Mouse (Mus musculus) cerebellum, postnatal 10 days (tissue): ENCODE measurements around the gene Gm28635.

Experiments used
- DNase-seq, 2 experiments: peaks; one replicate each; pipeline ENCODE4 v3.0.0; 2021; ENCODE audit warnings: mixed read lengths in 2 of 2

The Gm28635 gene

GRCm38 (mm10) chr2:84677968-84678880, at the start of gene Gm28635, which contains the start of gene Med19:
Gm28635 (minus strand) TSS chr2:84678041.
Med19 (plus strand) TSS chr2:84678402.
- peak; percentile 95 to 96 for DNase-seq

- peak; percentile 96 to 98 for DNase-seq
Observed at GRCm38 (mm10) chr2:84727172-84727858, 49.5 kb upstream of the Gm28635 start, which contains the start of gene Clp1. Clp1 (minus strand) TSS chr2:84727350.

GRCm38 (mm10) chr2:84726716-84727115, 48.9 kb upstream of the Gm28635 start:
- DNase-seq = no peak

GRCm38 (mm10) chr2:84725770-84726169, 47.9 kb upstream of the Gm28635 start:
- peak in 1 of 2 experiments; percentile 4 for DNase-seq

GRCm38 (mm10) chr2:84723856-84724255, 46.0 kb upstream of the Gm28635 start:
- no peak for DNase-seq

GRCm38 (mm10) chr2:84721182-84721581, 43.3 kb upstream of the Gm28635 start:
- no peak for DNase-seq

- DNase-seq = no peak
Observed at GRCm38 (mm10) chr2:84720718-84721117, 42.9 kb upstream of the Gm28635 start.

GRCm38 (mm10) chr2:84717357-84717756, 39.5 kb upstream of the Gm28635 start:
- peak; percentile 9 to 16 for DNase-seq

- DNase-seq = peak; percentile 8 to 26
Observed at GRCm38 (mm10) chr2:84716423-84717355, 38.8 kb upstream of the Gm28635 start.

GRCm38 (mm10) chr2:84715562-84716361, 37.9 kb upstream of the Gm28635 start:
- peak in 1 of 2 experiments; percentile 87 for DNase-seq

GRCm38 (mm10) chr2:84714811-84715561, 37.1 kb upstream of the Gm28635 start, which contains the start of gene Zdhhc5:
Zdhhc5 (minus strand) TSS chr2:84715180.
- DNase-seq = peak; percentile 99 to 100

GRCm38 (mm10) chr2:84714422-84714810, 36.6 kb upstream of the Gm28635 start:
- DNase-seq = no peak

GRCm38 (mm10) chr2:84711898-84712297, 34.1 kb upstream of the Gm28635 start:
- no peak for DNase-seq

- DNase-seq = no peak
Observed at GRCm38 (mm10) chr2:84707523-84707922, 29.7 kb upstream of the Gm28635 start.

GRCm38 (mm10) chr2:84705295-84705694, 27.5 kb upstream of the Gm28635 start:
- DNase-seq = no peak

- no peak for DNase-seq
Observed at GRCm38 (mm10) chr2:84704329-84704728, 26.5 kb upstream of the Gm28635 start.

- no peak for DNase-seq
Observed at GRCm38 (mm10) chr2:84703497-84703896, 25.7 kb upstream of the Gm28635 start.

- DNase-seq = no peak
Observed at GRCm38 (mm10) chr2:84695007-84695695, 17.3 kb upstream of the Gm28635 start.

GRCm38 (mm10) chr2:84690050-84690449, 12.2 kb upstream of the Gm28635 start:
- DNase-seq = peak; percentile 57 to 61
